Mouse (Mus musculus) C2C12 (cell line): ENCODE data around the gene Skp2. TPM values are rescaled to one million over a fixed set of nuclear protein-coding genes. Genes with fewer than 3 reads are reported as not detected.

Experiments used
- H3K27me3 ChIP-seq: one replicate; pipeline ENCODE4 v1.6.1; 2011; ENCODE audit not compliant: control insufficient read depth, insufficient read depth, insufficient read length
- H3K36me3 ChIP-seq: one replicate; pipeline ENCODE4 v1.6.1; 2011; ENCODE audit not compliant: control insufficient read depth, insufficient read depth
- H3K4me3 ChIP-seq: one replicate; pipeline ENCODE4 v1.5.1; 2011; ENCODE audit warnings: mild to moderate bottlenecking, control low read depth; ENCODE audit not compliant: poor library complexity, insufficient read depth, severe bottlenecking
- H3K79me2 ChIP-seq: one replicate; pipeline ENCODE4 v1.6.1; 2011; ENCODE audit not compliant: control insufficient read depth, insufficient read depth
- H3K79me3 ChIP-seq: one replicate; pipeline ENCODE4 v1.6.1; 2011; ENCODE audit warnings: low read depth, control low read depth
- H3ac ChIP-seq: one replicate; pipeline ENCODE3; 2011; ENCODE audit warnings: low read depth; ENCODE audit not compliant: control insufficient read depth, insufficient read length
- CEBPB ChIP-seq: IDR thresholded peaks from one replicate; pipeline ENCODE4 v1.6.1; 2011; ENCODE audit warnings: low read depth, mild to moderate bottlenecking, control low read depth, moderate library complexity
- CTCF ChIP-seq: IDR thresholded peaks from one replicate; pipeline ENCODE4 v1.5.1; 2011; ENCODE audit not compliant: control insufficient read depth, insufficient read depth, insufficient read length
- FOSL1 ChIP-seq: IDR thresholded peaks from one replicate; pipeline ENCODE4 v1.8.0; 2011; ENCODE audit warnings: mild to moderate bottlenecking, low read length; ENCODE audit not compliant: poor library complexity, insufficient read depth, severe bottlenecking
- MAX ChIP-seq: IDR thresholded peaks from one replicate; pipeline ENCODE4 v1.6.1; 2011; ENCODE audit warnings: mild to moderate bottlenecking, control low read depth
- MYOD1 ChIP-seq: IDR thresholded peaks from one replicate; pipeline ENCODE4 v1.6.1; 2011; ENCODE audit warnings: low read depth; ENCODE audit not compliant: control insufficient read depth, insufficient read length
- MYOG ChIP-seq: IDR thresholded peaks from one replicate; pipeline ENCODE4 v1.6.1; 2011; ENCODE audit not compliant: control insufficient read depth, insufficient read length; ENCODE audit errors: extremely low read depth
- USF1 ChIP-seq: IDR thresholded peaks from one replicate; pipeline ENCODE4 v1.6.1; 2011; ENCODE audit warnings: low read depth, mild to moderate bottlenecking, control low read depth, moderate library complexity
- polyA plus RNA-seq: library from polyadenylated mRNA; unstranded; fragments of >200 nt; fragmentation: generic; extraction: Trizol; gene quantifications from one replicate; pipeline ENCODE4 v1.2.1, GENCODE M21; 2012; ENCODE audit warnings: missing spikeins

Skp2 gene
- polyA plus RNA-seq, 1 experiment: 22.5 TPM

DNA sequence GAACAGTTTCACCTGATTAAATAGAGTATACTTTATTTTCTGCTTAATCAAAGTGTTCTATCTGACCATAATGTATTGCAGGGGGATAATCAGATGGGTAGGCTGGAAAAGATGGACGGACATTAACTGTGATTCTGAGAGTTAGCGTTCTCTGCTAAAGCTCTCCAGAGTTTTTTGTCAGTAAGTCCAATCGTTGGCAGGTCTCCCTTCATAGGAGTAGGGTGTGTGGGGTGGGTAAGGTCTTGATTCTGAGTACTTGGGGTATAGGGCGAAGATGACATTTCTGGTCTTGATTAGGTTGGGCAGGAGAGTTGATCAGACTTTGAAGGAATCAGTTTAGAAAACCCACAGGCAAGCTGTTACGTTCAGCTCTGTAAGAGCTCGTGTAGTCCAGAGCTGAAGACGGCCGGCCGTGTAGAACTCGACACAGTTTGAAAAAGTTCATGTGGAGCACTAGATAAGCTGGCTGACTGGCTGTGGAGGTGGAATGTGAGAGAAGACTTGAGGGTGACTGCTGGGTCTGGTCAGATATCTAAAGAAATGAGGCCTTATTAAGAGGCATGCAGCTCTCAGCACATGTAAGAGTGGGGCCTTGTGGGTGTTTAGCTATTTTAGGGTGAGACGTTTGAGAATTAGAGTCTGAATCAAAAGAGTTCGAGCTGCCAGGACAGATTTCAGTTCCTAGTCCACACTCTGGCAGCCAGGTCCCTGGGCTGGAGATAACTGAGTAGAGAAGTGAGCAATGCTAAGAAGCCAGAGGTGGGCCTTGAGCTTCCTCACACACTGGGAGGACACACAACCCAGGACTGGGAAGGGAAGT is 76.5 kb downstream of the Skp2 start:
- TF ChIP-seq MAX: no peak
- no peak for TF ChIP-seq FOSL1
- no peak for TF ChIP-seq CTCF
- no peak for TF ChIP-seq USF1
- no peak for TF ChIP-seq MYOG
- no peak for TF ChIP-seq CEBPB
- no peak for TF ChIP-seq MYOD1
- Histone ChIP-seq H3ac (no peak overlapping the region), H3K36me3 (no peaks in the 10 kb centered on the region), H3K27me3 (no peaks in the 10 kb centered on the region), H3K79me2 (peaks cover 57% of the 10 kb centered on the region), H3K79me3 (peaks cover 2% of the 10 kb centered on the region), H3K4me3 (no peak overlapping the region)

DNA sequence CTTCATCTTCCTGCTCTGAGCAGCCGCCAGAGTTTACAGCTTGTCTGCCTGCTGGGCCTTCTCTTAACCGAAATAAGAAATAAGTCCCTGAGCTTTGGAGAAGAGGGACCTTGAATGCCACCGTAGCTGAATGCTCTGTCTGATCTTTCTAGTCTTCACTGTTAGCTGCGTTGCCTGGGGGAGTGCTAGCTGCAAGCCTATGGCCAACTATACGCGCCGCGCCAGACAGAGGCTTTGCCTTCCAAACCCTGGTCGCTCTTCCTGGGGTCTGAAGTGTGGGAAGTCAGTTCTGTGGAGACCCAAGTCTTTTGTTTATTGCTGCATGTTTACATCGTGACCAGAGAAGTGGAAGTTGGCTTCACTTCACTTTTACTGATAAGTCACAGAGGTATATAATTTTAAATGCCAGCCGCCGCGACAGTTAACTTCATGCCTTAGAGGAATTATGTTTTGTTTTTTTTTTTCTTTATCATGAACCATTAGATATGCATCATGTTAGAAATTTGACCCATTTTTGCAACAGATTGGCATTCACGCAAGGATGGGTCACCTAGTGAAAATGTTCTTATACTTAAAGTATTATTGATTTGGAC is 79.5 kb downstream of the Skp2 start:
- Histone ChIP-seq H3K4me3 (no peak overlapping the region), H3K79me2 (peaks cover 78% of the 10 kb centered on the region), H3K36me3 (no peaks in the 10 kb centered on the region), H3ac (no peak overlapping the region), H3K27me3 (no peaks in the 10 kb centered on the region), H3K79me3 (peaks cover 7% of the 10 kb centered on the region)
- no peak for TF ChIP-seq CEBPB
- no peak for TF ChIP-seq MYOD1
- TF ChIP-seq FOSL1: no peak
- no peak for TF ChIP-seq MYOG
- TF ChIP-seq CTCF: no peak
- TF ChIP-seq MAX: no peak

DNA sequence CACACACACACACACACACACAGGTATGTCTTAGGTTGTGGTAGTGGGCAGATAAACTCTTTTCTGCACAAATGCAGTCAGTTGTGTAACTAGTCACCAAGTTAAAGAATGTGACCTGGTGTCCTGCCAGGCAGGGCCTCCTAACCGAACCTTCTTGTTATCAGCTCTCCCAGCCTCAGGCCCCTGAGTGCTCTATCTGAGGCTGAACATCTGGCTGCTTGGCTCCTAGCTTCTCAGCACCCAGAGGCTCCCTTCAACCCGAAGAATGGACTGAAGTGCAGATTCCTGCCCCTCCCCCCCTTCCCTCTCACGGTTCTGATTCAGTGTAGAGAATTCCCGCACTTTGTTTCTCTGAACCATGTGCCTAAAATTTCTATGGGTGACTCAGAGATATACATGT is 80.6 kb downstream of the Skp2 start:
- Histone ChIP-seq H3K4me3 (no peak overlapping the region), H3K79me2 (peaks cover 72% of the 10 kb centered on the region), H3K27me3 (no peaks in the 10 kb centered on the region), H3K36me3 (no peaks in the 10 kb centered on the region), H3ac (no peak overlapping the region), H3K79me3 (peaks cover 7% of the 10 kb centered on the region)
- TF ChIP-seq MAX: no peak
- no peak for TF ChIP-seq MYOG
- TF ChIP-seq USF1: no peak
- no peak for TF ChIP-seq CTCF
- no peak for TF ChIP-seq MYOD1
- TF ChIP-seq FOSL1: no peak

DNA sequence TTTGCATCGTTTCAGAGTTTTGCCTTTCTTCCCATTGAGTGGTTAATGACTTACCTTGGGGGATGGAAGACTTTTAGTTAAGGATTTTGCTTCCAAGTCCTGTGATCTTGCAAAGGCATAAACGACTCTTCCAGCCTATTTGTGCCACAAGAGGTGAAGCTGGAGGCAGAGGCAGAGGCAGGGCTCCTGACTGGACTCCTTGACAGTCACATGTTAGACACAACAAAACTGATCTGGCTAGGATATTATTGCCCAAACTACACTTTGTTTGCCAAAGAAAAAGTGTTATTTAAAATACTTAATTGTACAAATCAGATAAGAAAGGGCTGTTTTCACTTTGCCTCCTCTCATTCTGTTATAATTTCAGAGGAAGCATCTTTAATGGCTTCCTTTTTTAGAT is 81.1 kb downstream of the Skp2 start:
- Histone ChIP-seq H3K79me3 (peaks cover 7% of the 10 kb centered on the region), H3K79me2 (peaks cover 67% of the 10 kb centered on the region), H3K27me3 (no peaks in the 10 kb centered on the region), H3K4me3 (no peak overlapping the region), H3K36me3 (no peaks in the 10 kb centered on the region), H3ac (no peak overlapping the region)
- TF ChIP-seq FOSL1 (no peak), USF1 (no peak), MAX (no peak), CEBPB (no peak)

DNA sequence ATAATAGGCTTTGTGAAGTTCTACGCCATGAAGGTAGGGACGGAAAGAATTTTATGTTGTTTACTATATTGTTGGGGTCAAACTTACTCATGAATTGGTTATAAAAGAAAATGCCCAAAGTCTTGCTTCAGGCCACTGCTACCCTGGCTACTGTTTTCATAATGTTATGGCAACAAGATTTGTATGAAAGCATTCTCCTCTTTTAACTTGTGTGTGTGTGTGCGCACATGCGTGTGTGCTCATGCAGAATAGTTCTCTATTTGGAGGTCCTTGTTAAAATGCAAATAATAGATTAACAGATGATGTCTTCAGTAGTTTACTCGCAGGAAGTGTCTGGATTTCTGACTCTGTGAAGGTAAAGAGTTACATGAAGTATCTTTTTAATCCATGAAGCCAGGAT is 81.5 kb downstream of the Skp2 start:
- peaks cover 62% of the 10 kb centered on the region for H3K79me2 ChIP-seq
- TF ChIP-seq MYOG: no peak
- TF ChIP-seq CEBPB: no peak
- TF ChIP-seq FOSL1: no peak
- no peak for TF ChIP-seq MAX
- TF ChIP-seq MYOD1: no peak
- no peaks in the 10 kb centered on the region for H3K27me3 ChIP-seq
- H3ac ChIP-seq: no peak overlapping the region
- no peaks in the 10 kb centered on the region for H3K36me3 ChIP-seq
- no peak overlapping the region for H3K4me3 ChIP-seq
- peaks cover 7% of the 10 kb centered on the region for H3K79me3 ChIP-seq

DNA sequence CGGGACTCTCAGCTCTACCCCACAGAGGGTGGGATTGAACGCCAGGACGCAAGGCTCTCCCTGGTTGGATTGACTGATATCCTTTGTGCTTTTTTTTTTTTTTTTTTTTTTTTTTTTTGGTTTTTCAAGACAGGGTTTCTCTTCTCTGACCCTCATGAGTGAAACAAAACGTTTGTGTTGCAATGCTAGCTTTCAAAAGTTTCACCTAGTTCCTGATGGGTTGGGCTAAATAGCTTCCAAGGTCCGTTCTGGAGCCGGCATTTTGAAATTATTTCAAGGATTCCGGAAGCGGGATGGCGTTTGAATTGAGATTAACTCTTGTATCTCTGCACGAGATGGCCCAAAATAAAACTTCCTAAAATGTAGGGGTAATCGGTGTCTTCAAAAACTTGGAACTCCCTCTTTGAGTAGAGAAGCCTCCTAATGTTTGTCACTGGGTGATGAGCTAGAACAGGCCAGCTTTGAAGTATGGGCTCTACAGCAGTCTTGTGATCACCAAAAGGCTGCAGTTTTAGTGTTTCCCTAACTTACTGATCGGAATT is 82.1 kb downstream of the Skp2 start:
- Histone ChIP-seq H3K36me3 (no peaks in the 10 kb centered on the region), H3ac (no peak overlapping the region), H3K79me2 (peaks cover 57% of the 10 kb centered on the region), H3K27me3 (no peaks in the 10 kb centered on the region), H3K4me3 (no peak overlapping the region), H3K79me3 (peaks cover 7% of the 10 kb centered on the region)
- TF ChIP-seq MAX (no peak), FOSL1 (no peak), CEBPB (no peak), MYOD1 (no peak), MYOG (no peak), USF1 (no peak), CTCF (no peak)
